Mouse (Mus musculus) telencephalon, adult 2 months (tissue): ENCODE data around the gene Fam198b.

Experiments
- DNase-seq: peaks from one replicate; pipeline ENCODE4 v3.0.0-alpha.2; 2011; ENCODE audit warnings: low read depth, low spot score

Gene Fam198b

DNA sequence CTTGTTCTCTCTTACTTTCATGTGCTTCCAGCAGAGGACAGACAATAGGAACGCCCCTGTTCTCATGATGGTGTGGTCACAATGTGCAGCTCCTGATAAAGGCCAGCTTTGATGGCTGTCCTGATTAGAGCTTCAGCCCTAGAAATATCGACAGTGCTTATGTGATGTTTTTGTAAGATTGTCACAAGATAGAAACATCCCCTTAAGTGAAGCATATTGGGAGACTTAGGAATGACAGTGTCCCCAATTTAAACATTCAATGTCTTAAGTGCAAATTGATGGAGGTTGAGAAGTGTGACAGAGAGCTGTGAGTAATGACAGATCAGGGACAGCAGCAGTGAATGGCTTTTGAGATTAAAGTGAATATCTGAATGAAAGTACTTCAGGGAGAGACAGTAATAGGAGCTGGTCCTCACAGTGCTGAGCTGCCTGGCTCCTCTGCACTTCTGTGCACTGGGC lies 99.7 kb downstream of the Fam198b start:
- no peak for DNase-seq

DNA sequence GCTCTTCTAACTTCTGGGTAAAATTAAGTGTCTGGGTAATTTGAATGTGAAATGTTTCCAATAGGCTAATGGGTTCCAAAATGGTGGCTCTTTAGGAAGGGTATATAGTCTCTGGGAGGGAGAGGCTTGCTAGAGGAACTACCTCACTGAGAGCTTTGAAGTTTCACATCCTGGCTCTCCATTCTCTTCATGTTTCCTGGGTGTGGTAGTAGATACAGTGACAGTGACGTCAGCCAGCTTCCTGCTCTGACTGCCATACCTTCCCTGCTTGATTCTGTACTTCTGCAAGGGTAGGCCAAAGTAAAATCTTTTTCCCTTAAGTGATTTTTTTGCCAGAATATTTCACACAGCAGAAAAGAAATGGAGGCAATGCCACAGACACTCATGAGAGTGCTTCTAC lies 100.2 kb downstream of the Fam198b start:
- DNase-seq: no peak

DNA sequence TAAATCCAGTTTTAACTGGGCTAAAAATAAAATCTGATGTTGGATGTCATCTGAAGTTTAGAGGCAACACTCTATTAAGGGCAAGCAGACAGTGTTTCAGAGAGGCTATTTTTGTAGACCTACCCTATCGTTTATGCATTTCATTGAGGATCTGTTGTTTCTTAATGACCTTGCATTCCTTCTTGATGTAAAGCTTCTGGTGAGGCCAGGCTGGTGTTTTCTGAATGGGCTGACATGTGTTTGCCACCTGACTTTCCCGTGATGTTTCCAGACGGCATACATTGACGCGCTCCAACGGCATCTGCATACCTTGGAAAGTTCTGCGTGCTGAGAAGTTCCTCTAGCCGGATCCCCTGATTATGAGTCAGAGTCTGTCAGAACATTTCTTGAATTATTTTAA lies 104.9 kb downstream of the Fam198b start:
- no peak for DNase-seq

DNA sequence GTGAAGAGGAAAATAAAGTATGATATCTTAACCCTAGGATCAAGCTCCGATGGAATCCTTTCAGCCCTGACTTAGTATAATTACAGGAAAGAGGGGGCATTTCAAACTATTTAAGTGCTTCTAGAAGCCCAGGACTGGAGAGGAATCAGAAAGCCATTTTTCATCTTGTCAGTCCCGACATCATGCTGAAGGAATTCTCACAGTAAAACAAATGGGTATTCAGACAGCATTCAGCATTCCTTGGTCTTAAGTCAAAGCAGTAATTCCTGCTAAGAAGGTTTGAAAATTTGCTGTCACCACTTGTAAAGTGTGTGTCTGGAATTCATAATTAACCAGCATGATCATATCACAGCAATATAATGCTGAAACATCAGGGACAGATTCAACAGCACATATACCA lies 105.6 kb downstream of the Fam198b start:
- DNase-seq: no peak

DNA sequence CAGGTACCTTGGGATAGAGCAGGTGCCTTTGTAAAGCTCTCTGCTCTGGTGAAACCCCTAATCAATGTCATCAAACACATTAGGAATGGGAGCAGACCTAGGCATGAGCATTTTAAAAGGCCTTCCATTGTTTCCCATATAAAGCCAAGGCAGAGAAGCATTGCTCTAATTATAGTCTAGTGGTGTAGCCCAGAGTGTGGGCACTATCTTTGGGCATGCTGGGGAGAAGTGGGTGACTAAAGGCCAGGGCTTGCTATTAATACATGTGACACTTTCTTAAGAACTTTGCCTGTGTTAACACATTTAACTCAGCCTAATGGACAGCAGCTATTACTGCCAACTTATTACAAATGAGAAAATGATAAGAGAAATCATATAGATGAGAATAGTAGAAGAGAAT lies 106.1 kb downstream of the Fam198b start:
- no peak for DNase-seq

DNA sequence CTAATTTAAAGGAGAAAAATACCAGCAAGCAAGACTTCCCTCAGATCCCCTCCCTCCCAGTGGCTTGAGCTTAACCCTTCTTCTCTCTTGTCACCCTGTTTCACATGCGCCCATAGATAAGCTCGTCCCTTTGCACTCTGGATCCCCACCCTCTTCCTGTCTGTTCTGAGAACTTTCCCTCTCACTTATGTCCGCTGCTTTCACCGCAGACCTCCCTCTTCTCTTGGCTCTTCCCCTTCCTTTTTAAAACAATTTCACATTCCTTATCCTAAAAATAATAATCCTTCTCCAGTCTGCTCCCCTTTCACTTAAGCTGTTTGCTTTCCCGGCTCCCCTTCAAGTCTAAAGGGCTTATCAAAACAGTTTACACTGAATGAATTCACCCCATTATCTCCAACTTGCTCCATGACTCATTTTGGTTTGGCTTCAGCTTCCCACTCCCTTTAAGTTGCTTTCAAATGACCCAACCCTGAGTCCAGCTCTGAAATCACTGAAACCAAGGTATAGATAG lies 109.8 kb downstream of the Fam198b start:
- DNase-seq: no peak

DNA sequence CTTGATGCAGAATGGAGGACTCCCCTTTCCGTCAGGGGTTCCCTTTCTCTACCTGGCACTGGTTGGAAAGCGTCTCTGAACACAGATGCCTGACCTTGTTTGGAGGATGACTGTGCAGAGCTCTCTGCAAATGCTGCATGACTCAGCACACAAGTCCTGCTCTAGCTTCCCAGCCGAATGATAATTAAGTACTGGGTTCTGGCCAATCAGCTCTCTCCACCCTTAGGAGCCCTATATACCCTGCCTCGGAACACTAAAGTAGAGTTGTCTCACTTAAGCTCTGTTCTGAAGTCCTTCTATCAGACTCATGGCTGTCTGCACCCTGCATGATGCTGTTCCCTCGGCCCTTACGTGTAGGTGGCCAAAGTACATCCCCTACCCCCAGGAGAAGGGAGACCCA lies 111.4 kb downstream of the Fam198b start:
- no peak for DNase-seq
